Mouse (Mus musculus) C2C12 (cell line): ENCODE results near the gene Gstt3.

Source experiments
- CTCF ChIP-seq: IDR thresholded peaks from one replicate; pipeline ENCODE4 v1.5.1; 2011; ENCODE audit not compliant: control insufficient read depth, insufficient read depth, insufficient read length
- USF1 ChIP-seq: IDR thresholded peaks from one replicate; pipeline ENCODE4 v1.6.1; 2011; ENCODE audit warnings: low read depth, mild to moderate bottlenecking, control low read depth, moderate library complexity

DNA sequence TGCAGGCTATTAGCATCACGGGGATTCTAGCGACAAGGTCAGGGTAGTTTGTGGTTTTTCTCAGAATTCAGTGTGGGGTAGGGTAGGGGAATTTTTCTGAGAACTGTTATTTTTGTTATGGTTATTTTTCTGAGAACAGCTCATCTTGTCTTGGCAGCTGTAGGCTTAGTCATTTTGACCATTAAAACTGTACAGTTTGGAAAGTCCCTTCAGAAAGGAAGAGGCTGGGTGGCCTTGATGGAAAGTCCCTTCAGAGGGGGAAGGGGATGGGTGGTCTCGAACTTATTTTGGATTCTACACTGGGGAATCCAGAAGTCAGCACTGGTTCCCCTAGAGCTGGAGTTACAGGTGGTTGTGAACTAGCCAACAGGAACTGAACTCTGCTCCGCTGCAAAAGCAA is 43.3 kb upstream of the Gstt3 start:
- TF ChIP-seq CTCF (no peak), USF1 (no peak)
